Mouse (Mus musculus): ENCODE measurements around the gene Map3k20. TPM values are rescaled to one million over a fixed set of nuclear protein-coding genes. Genes with fewer than 3 reads are reported as not detected.

The Map3k20 gene
- 100 to 1,000 TPM; 223 to 231 TPM for total RNA-seq (2021)

- DNase-seq = peak; percentile 84
Observed at GRCm38 (mm10) chr2:72285256-72285887, at the start of gene Map3k20. Gene Map3k20 (plus strand): TSS chr2:72285637.

DNA sequence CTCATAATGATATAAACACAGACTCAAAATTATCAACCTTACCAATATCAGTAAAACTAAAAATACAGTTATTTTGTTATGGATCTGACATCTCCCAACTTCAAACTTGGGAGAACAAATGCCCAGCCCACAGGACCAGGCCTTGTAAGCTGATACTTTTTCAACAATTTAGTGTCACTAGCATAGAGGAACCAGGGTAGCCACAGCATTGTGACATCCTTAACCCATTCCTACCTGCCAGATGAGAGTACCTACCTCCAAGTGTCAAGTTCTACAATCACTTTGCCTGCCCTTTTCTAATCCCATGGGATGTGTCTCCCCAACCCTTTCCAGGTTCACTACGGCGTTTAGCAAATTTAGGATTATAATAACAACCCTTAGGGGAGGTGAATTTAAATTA is 47.0 kb upstream of the Map3k20 start:
- no peak for DNase-seq

GRCm38 (mm10) chr2:72238925-72239324 is 46.5 kb upstream of the Map3k20 start:
- no peak for DNase-seq

DNA sequence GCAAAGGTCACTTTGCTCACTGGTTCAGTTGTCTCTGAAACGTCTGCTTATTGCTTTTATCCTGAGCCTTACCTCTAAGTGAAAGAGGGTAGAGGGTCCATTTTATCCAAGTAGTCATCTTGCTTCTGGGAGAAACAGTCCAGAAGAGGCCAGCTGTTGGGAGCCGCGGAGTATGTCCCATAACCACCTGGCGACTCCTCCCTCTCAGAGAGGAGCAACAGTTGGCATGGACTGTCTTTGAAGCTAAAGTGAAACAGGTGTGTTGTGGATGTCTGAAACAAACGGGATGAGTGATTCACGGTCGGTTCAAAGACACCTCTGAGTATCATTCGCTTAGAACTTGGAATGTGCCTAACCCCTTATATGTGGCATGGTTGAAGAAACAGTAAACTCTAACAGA is 46.0 kb upstream of the Map3k20 start:
- DNase-seq = no peak

GRCm38 (mm10) chr2:72239993-72240392 is 45.4 kb upstream of the Map3k20 start:
- no peak for DNase-seq

DNA sequence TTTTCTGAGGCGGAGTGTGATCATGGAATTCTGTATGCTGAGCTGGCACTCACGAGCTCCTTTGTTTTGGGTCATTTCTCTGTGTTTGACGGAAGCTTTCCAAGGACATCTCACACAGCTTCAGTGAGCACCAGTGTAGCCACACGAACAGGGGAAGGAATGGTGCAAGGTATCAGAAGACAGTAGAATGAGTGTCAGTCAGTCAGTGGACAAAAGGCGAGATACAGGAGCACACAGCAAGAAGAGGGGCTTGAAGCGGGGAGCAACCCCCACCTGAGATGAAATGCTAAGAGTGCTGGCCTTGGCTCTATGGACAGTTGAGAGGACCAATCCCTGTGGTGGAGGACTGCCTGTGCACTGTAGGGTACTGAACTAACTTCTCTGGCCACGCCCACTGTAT is 44.7 kb upstream of the Map3k20 start:
- no peak for DNase-seq

DNA sequence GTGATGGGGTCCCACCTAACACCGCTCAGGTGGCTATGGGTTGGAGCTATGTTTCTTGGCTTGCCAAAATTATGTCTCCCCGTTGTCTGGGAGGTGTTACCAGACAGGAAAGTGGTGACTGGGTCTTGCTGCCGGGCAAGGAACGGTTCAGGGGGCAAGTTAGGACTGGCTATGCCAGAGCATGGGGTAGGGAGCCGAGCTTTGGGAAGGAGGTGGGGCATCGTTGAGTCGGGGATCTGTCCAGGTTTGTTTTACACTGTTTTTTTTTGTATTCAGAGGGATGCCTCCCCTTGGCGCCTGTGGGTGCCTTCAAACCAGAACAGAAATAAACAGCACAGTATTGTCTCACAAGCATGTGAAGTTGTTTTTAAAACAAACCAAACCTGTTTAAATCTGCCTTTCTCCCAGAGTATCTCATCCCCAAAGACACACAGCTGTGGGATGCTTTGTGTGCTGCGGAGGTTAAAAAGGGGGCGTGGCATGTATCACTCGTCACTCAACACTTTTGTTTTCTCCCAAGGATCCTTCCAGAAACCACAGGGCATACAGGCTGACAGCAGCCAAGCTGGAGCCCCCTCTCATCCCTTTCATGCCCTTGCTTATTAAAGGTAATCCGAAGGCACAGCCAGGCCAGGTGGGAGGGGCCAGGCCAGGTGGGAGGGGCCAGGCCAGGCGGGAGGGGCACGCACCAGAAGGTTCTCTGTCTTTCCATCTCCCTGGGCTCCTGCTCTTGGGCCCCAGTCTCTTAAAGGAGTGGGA is 43.5 kb upstream of the Map3k20 start:
- no peak for DNase-seq

DNA sequence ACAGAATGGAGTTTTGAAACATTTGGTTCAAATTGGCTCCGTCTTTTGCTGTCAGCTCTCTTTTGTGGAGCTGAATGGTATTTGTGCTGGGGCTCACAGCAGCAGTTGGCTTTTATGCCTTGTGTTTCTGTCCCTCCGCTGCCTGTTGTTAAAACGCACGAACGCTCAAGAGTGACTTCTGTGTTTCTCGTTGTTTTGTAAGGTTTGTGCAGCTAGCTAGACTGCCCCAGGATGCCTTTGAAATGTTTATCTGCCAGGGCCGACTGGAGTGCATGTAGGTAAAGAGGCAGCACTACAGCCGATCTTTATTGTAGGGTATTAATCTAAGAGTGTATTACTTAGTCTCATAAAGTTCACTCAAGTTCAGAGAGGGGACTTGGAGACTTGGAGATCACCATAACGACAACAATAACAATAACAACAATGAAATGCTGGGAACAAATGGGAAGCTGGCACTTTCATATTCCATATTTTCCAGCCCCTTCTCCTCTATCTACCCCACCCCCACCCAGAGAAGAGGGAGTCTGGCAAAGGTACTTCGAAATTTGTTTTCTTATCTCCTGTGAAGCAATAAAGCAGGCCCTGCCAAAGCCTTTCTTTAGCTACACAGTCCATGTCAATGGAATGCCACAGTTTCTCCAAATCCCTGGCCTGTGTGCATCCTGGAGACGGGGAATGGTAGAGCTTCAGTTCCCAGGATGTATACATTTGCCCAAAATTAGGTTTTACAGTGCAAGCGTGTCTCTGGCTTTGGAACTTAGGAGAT is 42.3 kb upstream of the Map3k20 start:
- DNase-seq = peak; percentile 32

DNA sequence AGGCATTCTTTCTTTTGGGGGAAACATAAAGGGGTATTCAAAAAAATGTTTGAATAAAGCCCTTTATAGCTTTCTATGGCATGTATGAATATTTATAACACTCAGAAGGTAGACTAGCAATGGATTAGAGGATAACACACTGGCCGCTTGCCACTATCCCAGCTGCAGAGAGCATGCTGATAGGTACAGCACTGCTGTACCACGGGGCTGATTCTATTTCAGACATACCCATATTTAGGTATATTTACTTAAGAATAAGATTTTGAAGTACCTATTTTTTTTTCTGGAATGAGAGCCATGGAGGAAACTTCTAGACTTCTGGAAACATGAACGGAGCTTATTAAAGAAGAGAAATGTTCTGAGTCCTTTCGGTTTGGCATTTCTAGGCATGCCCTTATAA is 39.8 kb upstream of the Map3k20 start:
- no peak for DNase-seq

GRCm38 (mm10) chr2:72246376-72246775 is 39.1 kb upstream of the Map3k20 start:
- DNase-seq = no peak

DNA sequence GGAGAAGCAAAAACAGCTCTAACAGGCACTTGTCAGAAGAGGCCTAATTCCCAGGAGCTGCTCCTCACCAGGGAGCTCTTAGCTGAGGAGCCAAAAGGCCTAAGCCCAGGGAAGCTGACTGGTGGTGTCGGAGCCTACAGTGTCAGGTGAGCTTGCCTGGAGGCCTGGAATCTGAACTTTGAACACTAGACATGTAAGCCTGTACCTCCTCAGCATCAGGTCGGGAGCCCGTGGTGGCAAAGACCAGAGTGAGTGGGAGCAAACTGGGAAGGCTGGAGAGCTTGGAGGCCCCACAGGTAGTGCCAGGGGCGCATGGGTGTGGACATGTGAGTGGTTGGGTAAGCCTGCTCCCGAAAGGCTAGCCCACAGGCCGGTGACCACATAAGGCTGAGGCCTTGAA is 37.6 kb upstream of the Map3k20 start:
- DNase-seq = no peak

DNA sequence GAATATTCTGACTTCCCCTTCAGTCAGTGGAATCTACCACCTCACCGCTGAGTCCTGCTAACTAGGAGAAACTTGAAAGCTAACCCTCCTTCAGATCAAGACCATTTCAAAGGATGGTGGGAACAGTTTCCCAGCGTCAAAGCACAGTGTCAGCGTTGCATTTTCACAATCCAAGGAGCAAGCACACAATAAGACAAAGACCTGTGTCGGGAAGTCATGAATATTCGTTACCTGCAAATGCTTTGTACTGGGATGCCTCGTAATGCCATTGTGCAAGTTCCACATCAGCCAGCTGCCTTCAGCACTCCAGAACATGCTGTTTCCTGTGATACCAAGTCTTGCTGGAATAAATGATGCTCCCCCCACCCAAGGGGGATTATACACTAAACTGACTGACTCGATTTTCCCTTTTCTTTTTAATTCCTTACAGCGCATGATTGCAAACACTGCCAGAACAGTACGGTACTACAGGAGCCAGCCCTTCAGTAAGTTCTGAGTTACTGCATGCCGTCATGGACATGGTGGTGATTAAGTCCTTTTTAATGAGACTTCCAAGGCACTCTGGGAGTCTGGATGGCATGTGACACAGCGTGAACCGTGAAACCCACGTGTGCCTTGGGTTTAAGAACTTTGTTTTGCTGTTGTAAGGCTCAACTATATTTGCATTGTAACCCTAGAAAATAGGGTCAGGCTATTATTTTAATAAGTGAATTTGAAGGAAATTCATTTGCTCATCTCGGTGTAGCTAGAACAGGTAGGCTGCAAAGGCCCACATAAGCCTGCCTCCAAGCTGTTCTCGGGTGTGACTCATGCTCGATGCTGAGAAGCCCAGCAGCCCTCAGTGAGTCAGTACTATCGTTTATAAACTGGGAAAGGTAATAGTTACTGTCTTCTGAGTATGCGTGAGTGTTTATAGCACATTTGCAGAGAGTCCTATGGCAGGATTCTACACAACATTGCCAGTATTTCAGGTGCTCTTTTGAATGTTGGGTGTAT is 32.6 kb upstream of the Map3k20 start:
- no peak for DNase-seq

- DNase-seq = no peak
Observed at GRCm38 (mm10) chr2:72253882-72254281, 31.6 kb upstream of the Map3k20 start.

GRCm38 (mm10) chr2:72254813-72255582 is 30.4 kb upstream of the Map3k20 start:
- no peak for DNase-seq

GRCm38 (mm10) chr2:72260704-72261103 is 24.7 kb upstream of the Map3k20 start:
- DNase-seq = no peak

- no peak for DNase-seq
Observed at GRCm38 (mm10) chr2:72262814-72263480, 22.5 kb upstream of the Map3k20 start.

DNA sequence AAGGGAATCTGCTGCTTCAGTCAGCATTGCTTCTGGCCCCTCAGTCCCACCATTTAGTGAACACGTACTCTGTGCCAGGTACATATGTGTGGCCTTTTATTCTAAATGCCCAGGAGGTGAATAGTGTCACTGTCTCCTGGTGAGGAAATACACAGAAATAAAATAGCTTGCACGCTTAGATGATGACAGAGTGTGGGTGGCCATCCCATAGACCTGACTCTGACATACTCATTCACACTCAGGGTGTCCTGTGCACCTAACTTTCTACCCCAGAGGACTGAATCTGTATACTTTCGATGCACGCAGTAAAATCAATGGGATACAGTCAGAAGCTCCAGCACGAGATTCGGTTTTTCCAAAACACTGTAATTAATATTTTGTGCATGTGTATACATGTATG is 18.0 kb upstream of the Map3k20 start:
- no peak for DNase-seq

GRCm38 (mm10) chr2:72269651-72270341 is 15.6 kb upstream of the Map3k20 start:
- DNase-seq = peak; percentile 47

- no peak for DNase-seq
Observed at GRCm38 (mm10) chr2:72278247-72278873, 7.1 kb upstream of the Map3k20 start.

GRCm38 (mm10) chr2:72280524-72280923 is 4.9 kb upstream of the Map3k20 start:
- no peak for DNase-seq

Data from heart, postnatal 4 days (tissue).